Mouse (Mus musculus): Measurements from ENCODE around the gene Amacr.

- TF ChIP-seq CTCF (IDR thresholded peaks at IDR 0.05; ENCODE audit: insufficient read depth, low read depth, low read length) (no peak), POLR2A (IDR thresholded peaks at IDR 0.05; ENCODE audit: insufficient read depth, low read depth, low read length) (no peak)
Measured at GRCm38 (mm10) chr15:10952760-10953305, 28.7 kb upstream of the Amacr start.

All from olfactory bulb, adult 2 months (tissue).